Mouse (Mus musculus) left cerebral cortex, adult 8-10 months (tissue): Measurements from ENCODE around the gene Zkscan14. TPM values are rescaled to one million over a fixed set of nuclear protein-coding genes. Genes with fewer than 3 reads are reported as not detected.

Source experiments
- DNase-seq, 2 experiments: peaks; one replicate each; pipeline ENCODE4 v3.0.0; 2022; ENCODE audit warnings: low spot score in 2 of 2
- total RNA-seq, 4 experiments: library from RNA; stranded (reverse); gene quantifications; 2 replicates each; pipeline ENCODE4 v1.2.4; 2022

Zkscan14 gene
- total RNA-seq, 4 experiments from 2014 or later = 13.3 to 14.3 (median 14.0) TPM

DNA sequence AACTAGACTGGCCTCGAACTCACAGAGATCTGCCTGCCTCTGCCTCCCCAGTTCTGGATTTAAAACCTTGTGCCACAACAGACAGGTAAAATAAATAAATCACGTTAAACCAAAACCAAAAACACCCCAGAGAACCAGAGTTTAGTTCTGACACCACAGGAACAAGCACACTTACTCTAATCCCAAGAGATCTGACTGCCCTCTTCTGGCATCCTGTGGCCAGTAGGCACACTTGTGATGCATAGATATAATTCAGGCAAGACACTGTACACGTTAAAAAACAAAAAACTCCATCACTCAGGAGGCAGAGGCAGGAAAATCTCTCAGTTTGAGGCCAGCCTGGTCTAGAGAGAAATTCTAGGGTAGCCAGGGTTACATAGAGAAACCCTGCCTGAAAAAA, 778 bp upstream of the Zkscan14 start:
- no peak for DNase-seq

DNA sequence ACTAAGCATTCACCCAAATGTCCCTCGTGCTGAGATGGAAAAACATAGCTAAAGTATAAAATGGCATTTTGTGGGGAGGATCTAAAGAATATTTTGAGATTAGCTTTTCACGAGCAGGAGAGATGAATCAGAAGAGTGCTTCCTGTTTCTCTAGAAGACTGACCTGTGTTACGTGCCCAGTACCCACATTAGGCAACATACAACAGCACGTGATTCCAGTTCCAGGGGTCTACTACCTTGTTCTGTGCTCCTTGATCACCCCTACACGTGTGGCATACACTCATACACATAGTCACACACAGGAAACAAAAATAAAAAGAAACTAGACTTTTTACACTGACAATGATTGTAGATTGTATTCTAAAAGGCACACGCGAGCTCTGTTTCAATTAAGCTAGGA, 1.3 kb downstream of the Zkscan14 start:
- no peak for DNase-seq

GRCm38 (mm10) chr5:145191962-145192361, 9.7 kb downstream of the Zkscan14 start, which contains the start of gene Atp5j2:
Atp5j2 (minus strand) TSS chr5:145192062.
- DNase-seq = no peak

DNA sequence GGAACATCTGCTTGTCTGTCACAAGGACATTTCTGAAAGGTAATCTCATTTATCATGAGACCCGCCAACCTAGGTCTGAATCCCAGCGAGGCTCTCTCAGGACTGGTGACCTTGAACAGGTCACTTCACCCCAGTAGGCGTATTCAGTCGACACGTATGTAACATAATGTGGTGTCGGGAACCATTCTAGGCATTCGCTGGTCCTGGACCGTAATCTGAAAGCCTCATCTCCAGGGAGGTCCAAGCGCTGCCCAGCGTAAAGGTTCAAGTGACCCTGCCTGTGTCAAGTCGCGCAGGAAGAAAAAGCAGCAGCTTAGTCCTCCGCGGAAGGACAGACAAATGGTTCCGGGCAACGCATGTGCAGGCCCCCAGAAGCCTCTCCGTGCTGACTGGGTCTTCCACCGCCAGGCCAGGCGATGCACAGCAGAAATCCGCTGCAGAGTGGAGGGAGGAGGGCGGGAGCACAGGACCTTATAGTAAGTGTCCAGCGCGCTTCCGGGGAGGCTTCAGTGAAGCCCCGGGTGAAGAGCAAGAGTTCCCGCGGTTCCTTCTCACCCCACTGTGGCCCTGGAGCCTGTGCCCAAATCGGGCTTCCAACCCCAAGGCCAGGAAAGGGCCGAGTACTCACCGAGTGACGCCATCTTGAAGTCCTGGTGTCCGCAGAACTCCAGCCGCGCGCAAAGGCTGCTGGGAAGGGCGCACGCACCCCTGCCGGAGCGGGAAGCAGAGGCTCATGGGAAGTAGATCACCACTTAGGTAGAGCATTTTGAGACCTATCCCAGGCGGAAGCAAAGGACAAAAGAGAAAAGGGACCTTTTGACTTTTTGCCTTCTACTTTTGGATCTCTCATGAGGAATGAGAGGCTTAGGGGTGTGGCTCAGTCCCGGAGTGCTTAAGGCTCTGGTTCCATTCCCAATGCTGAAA, 10.5 kb downstream of the Zkscan14 start:
- peak; percentile 85 for DNase-seq

DNA sequence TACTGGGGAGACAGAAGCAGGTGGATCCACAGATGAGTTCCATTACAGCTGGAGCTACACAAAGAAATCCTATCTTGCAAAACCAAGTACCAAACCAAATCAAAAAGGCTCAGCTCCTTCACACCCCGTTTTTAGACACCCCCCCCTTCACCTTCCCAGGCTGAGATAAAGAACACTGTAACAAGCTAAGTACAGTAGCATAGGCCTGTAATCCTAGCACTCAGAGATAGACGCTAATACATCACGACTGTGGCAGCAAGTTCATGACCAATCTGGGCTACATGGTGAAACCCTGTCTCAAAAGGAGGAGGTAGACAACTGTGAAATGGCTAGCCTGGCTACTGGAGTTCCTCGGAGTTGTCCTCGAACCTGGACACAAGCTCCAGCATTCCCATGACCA, 11.3 kb downstream of the Zkscan14 start:
- no peak for DNase-seq

DNA sequence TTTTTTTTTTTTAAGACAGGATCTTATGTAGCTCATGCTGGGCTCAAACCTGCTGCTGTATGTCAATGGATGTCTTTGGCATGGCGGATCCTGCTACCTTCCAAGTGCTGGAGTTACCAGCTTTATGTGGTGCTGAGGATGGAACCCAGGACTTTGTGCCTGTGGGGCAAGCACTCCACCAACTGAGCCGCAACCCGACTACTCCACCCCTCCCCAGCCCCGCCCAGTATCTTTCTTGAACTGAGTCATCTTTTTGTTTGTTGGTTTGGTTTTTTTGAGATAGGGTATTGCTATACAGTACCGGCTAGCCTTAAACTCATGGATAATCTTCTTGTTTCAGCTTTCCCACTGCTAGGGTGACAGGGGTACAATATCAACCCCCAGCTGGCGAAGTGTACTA, 12.3 kb downstream of the Zkscan14 start:
- no peak for DNase-seq

DNA sequence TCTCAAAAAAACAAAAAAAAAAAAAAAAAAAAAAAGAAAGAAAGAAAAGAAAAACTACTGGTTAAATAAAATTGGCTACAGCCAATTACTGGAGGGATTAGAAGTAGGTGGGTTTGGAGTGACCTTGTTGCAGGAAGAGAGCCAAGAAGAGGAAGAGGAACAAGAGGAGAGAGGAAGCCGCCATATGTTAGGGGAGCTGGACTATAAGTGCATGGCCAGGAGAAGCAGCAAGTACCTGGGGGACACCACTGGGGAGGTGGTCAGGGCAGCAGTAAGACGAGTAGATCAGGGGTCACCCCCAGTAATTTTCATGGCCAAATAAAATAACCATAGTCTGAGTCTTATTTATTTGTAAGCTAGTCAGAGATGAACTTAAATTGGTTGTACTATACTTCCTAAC, 16.4 kb downstream of the Zkscan14 start:
- no peak for DNase-seq

DNA sequence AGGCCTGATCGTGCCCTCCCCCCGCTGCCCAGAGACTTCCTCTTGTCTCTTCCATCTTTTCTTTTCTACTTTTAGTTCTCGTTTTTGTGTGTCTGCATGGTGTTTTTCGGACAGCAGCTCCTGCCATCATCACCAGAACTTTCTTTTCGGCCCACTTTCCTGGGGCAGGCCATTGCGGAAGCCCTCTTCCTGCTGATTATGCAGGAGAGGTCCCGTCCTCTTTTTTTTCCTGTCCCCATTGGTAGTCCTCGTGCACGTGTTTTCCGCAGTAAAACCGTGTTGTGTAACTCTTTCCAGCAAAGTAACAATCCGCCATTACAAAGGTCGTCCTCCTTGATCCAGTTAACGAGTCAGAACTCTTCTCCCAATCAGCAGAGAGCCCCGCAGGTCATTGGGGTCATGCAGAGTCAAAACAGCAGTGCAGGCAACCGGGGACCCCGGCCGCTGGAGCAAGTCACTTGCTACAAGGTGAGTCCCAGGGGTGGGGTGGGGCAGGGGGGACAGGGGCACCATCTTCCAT, 23.1 kb downstream of the Zkscan14 start:
- no peak for DNase-seq

- no peak for DNase-seq
Measured at GRCm38 (mm10) chr5:145167306-145167661, 34.4 kb downstream of the Zkscan14 start.

- DNase-seq = peak; percentile 98
Measured at GRCm38 (mm10) chr5:145166536-145167305, 34.9 kb downstream of the Zkscan14 start, which contains the start of the genes Ptcd1 and Cpsf4. Ptcd1 (minus strand) TSS chr5:145167108. Cpsf4 (plus strand) TSS chr5:145167213.

- DNase-seq = no peak
Measured at GRCm38 (mm10) chr5:145165184-145165583, 36.5 kb downstream of the Zkscan14 start.

DNA sequence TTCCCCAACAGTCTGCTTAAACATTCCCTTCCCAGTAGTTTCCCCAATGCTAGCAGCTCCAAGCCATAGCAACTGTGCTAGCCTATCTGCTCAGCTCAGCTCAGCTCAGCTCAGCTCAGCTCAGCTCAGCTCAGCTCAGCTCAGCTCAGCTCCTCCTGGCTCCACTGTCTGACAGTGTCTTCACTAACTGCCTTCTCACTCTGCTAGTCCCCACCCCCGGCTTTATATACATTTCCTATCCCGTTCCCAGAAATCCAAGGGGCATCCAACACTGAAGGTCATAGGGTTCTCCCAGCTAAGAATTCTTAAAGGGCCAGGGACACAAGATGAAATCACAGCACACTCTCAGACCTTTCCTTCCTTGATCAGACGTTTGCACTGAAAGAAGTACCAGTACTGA, 37.0 kb downstream of the Zkscan14 start:
- no peak for DNase-seq

DNA sequence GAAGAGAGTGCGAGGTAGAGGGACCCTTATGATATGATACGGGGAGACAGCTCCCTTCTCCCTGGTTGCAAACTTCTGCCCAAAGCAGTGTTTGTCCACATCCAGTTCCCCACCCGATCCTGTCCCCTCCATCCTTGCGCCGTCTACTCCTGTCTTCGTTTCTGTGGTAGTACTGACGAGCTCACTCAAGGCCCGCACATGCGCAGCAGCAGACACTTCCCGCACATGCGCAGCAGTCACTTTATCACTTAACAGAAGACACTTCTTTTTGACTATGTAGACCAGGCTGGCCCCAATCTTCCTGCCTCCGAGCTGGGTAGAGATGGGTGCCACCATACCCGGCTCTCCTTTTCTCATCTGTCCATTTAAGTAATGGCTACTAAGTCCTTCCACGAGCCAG, 40.3 kb downstream of the Zkscan14 start:
- DNase-seq = no peak

GRCm38 (mm10) chr5:145152690-145153089, 49.0 kb downstream of the Zkscan14 start:
- no peak for DNase-seq

DNA sequence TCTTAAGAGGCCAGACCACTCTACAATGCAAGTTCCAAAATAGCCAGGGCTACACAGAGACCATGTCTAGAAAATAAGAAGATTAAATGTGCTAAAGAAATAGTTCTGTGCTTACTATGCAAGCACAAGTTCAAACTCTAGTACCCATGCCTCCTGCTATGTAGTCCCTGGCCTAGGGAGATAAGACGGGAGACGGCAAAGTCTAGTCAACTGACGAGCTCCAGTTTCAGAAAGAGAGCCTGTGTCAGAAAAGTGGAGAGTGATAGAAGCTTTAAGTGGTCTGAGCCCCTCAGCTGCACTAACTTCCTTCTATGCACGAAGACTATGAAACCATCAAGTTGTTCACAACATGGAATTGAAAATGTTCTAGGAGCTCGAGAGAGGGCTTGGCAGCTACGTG, 52.4 kb downstream of the Zkscan14 start:
- no peak for DNase-seq

DNA sequence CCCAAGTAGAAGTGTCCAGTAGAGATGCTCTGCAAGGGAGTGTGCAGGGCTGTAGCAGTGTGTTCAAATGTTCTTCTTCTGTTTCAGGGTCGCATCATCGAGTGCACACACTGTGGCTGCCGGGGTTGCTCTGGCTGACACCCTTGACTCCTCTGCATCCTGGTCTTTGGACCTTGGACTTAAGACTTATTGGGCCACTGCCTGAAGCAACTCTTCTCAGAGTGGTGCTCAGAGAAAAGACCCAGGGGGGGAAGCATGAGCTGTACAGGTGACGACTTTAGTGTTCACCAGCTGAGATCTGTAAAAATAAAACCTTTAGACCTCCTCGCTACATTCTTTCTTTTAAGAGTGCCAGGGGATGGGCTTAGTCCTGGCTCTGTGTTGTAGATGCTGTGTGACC, 53.9 kb downstream of the Zkscan14 start:
- DNase-seq = no peak

Other genes starting within 250 kb of the Zkscan14 start
- gene Smurf1, start 236.0 kb downstream of the Zkscan14 start, total RNA-seq = 10 to 100 TPM; 32.4 to 38.4 (median 37.2) TPM
- not detected for gene Gm4871, start 169.1 kb downstream of the Zkscan14 start, total RNA-seq
- gene 1700018F24Rik, start 158.9 kb downstream of the Zkscan14 start, total RNA-seq = not detected
- gene Arpc1a, start 118.0 kb downstream of the Zkscan14 start, total RNA-seq = 100 to 1,000 TPM; 213 to 219 (median 216) TPM
- not detected for gene Kpna7, start 117.8 kb downstream of the Zkscan14 start, total RNA-seq
- 10 to 100 TPM; 17.4 to 47.4 (median 23.9) TPM for gene Arpc1b, start 87.7 kb downstream of the Zkscan14 start, total RNA-seq
- 100 to 1,000 TPM in 1 of 4 experiments, 10 to 100 TPM in 3; 77.5 to 101 (median 86.1) TPM for gene Pdap1, start 61.6 kb downstream of the Zkscan14 start, total RNA-seq
- gene Bud31, start 61.5 kb downstream of the Zkscan14 start, total RNA-seq = 10 to 100 TPM; 70.3 to 76.5 (median 74.1) TPM
- gene Ptcd1, start 34.8 kb downstream of the Zkscan14 start, total RNA-seq = 10 to 100 TPM; 20.2 to 23.4 (median 21.8) TPM
- 10 to 100 TPM; 19.2 to 25.9 (median 22.6) TPM for gene Cpsf4, start 34.7 kb downstream of the Zkscan14 start, total RNA-seq
- 100 to 1,000 TPM; 243 to 395 (median 326) TPM for gene Atp5j2, start 9.8 kb downstream of the Zkscan14 start, total RNA-seq
- gene Zkscan5, start 2.7 kb upstream of the Zkscan14 start, total RNA-seq = 10 to 100 TPM; 10.4 to 12.2 (median 10.9) TPM
- 10 to 100 TPM; 31.6 to 35.8 (median 31.9) TPM for gene Zfp655, start 29.8 kb upstream of the Zkscan14 start, total RNA-seq
- gene Zscan25, start 78.6 kb upstream of the Zkscan14 start, total RNA-seq = 10 to 100 TPM; 18.5 to 24.1 (median 22.5) TPM
- gene Cyp3a57, start 143.4 kb upstream of the Zkscan14 start, total RNA-seq = under 1 TPM; 0.30 to 0.48 (median 0.34) TPM